Mouse (Mus musculus): Measurements from ENCODE around the gene Catsperg1.
"Not testable (repeated sequence)": the region's sequence is repeated elsewhere in the genome, so short reads cannot be mapped to it uniquely, and the experiment has no call there.

Catsperg1 gene

DNA sequence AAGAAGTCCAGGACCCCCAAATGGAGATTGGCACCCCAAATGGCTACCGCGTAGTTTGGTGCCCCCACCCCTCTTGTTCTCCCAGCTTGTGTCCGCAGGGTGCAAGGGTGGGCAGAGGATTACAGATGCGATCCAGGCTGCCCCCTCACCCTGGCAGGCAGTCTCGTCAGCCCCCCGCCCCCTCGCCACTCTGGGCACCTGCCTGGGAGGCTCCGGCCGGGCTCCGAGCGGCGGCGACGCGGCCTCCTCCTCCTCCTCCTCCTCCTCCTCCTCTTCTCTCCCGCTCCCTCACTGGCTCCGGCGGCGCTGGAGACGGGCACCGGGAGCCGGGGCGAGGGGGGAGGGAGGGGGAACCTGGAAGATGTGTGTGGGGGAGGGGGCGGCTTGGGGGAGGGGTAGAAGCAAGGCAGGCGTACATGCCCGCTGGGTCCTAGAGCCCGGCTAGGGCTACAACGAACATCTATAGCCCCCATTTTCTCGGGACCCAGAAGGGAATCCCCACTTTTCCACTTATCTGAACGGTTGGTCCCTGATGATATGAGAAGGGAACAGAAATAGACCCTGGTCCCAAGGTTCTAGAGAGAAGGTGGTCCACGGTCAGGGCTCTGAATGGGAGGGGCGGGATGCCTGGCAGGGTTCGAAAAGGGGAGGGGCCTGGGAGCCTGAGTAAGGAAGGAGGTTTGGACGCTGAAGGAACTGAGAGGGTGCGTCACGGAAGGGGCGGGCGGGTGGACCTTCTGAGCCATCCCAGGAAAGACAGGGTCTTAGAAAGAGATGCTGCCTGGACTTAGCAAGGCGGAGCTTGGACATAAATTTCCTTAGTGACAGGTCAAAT is 44.4 kb downstream of the Catsperg1 start:
- DNase-seq = peak; percentile 77 to 78

DNA sequence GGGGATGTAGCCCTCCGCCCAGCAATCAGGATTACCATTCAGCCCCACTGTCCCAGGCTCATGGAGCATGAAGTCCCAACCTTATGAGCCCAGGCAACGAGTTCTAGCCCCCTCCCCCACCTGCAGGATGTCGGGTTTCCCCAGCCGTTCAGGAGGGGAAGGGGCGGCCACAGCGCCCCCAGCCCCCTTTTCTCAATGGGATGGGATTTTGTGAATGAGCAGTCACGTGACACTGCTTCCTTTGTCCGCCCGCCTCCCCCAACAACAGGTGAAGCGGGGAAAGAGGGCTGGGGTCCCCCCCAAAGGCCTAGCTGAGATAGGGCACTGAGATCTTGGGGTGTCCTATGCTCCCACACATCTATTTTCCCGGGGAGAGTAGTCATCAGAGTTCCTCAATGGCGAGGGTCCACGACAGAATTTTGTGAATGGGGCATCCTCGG is 45.0 kb downstream of the Catsperg1 start:
- DNase-seq = no peak

- no peak for DNase-seq
Observed at GRCm38 (mm10) chr7:29168121-29168695, 45.6 kb downstream of the Catsperg1 start.

- DNase-seq = no peak
Observed at GRCm38 (mm10) chr7:29167656-29168055, 46.2 kb downstream of the Catsperg1 start.

DNA sequence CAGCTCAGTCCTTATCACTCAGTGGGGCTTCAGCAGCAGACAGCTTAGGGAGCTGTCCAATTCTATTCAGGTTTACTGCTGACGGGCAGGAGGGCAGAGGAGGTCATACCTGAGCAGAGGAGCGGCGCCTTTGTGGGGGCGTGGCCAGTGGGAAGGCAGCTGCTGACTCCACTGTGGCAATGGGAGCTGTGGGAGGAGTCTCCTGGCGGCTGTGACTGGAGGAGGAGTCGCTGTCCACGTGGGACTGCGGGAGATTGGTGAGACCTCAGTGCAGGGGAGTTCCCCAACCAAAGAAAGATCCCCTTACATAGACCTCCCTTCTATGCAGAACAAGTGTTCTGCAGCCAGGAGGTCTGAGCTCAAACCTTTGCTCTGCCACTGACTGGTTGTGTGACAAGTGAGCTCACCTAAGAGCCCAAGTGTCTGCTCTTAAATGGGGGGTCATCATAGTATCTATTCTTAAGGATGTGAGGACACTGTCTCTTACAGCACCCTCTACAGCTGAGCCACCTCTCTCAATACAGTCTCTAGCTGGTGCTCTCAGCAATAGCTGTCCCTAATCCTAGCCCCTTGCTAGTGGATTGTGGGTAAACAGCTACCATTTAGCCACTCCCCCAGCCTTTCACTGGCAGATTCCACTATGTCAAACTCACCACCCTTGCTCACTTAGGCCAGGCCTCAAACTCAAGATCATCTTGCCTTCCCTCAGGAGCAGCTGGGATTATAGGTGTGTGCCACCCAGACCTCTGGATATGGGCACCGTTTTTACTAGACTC is 50.9 kb downstream of the Catsperg1 start:
- DNase-seq = peak; percentile 85 to 91

DNA sequence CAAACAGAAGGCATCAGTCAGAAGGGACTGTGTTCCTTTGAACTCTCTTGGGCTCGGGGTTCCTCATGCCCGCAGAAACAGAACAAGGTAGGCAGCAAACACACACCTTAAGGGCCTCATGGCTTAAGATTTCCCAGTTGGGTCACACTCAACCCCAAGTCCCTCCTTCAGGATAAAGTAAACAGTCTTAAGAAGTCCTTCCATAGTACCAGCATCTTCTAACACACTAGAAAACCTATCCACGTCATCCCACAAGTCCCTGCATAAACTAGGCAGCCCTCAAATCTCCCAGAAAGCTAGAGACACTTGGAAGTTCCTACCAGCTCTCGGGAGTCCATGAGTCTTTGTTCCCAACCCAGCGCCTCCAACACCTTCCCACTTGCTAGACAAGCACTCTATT is 51.5 kb downstream of the Catsperg1 start:
- DNase-seq = peak in 1 of 2 experiments; percentile 41

DNA sequence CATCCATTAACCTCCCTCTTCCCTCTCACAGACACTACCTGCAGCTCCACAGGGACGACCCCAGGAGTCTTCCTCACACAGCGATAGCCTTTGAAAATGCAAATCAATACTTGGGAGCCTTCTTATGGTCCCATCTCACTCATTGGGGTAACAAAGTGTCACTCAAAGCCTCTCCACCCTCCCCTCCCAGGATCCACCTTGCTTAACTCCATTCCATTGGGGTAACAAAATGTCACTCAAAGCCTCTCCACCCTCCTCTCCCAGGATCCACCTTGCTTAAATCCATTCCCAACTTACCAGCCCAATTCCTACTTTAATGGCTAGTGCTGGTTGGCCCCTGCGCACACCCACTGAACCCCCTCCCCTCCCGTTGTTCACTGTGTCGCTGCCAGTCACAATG is 55.6 kb downstream of the Catsperg1 start:
- no peak for DNase-seq

DNA sequence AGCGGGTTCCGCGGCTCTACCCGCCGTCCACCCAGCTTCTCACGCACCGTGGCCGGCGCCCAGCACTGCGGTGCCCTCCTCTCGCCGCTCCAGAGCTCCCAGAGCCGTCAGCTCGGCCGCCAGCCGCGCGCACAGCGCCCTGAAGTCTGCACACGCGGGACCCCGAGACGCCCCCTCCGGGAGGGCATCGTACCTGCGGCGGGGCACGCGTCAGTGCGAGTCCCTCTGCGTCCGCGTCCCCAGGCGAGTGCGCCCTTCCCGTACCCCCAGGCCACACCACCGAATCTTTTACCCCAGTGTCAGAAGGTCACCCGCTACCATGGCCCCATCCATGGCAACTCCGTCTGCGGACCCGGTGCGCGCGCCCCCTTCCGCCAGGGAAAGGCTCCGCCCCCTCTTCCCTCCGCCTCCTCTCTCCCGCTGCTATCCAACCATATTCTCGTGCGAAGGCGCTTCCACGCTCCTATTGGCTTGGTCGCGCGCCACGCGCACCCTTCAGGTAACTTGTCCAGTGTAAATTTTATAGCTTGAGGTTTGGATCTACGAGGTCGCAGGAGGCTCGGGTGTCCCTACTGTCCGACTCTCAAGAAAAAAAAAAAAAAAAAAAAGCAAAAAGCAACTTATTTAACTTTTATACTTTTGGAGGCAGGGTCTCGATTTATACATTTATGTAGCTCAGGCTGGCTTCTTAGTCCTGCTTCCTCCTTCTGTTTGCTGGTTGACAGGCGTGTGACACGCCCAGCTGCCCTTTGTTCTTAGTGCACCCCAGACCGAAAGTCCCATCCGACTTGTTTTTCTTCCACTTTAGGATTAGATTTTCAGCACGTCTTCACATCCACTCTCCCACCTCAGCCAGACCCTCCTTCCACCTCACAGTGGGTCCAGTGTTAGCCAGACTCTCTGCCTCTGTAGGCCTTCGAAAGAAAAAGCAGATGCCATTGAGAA is 57.7 kb downstream of the Catsperg1 start, which contains the start of gene Fam98c:
TSS of gene Fam98c (minus strand) at position 397 of the 945 bp plus-strand sequence.
- DNase-seq = peak; percentile 90 to 91

DNA sequence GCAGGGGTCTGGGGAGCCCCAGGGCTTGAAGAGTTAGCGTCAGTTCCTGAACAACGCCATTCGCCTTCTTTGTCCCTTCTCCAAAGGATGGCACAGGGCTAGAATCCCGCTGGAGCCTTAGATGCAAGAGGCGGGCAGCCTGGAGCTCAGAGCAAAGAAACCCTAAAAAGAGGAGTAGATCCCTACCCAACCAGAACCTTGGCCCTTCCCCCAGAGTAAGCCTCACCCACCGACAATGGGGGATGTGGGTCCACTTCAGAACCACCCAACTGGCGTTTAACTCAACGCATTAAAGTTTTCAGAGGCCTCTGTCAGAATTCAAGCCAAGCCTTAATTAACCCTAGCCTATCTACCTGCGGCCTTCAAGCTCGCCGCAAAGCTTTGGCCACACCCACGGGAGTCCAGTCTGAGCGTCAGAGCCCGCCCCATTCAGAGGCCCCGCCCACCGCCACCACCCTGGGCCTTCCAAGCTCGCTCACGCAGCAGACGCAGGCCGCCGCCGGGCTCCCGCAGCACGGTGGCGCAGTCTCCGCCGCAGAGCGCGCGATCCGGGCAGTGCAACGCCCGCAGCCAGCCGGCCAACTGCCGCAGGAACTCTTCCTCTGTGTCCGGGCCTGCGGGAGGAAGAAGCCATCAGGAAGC is 58.5 kb downstream of the Catsperg1 start:
- DNase-seq = peak; percentile 89 to 92

DNA sequence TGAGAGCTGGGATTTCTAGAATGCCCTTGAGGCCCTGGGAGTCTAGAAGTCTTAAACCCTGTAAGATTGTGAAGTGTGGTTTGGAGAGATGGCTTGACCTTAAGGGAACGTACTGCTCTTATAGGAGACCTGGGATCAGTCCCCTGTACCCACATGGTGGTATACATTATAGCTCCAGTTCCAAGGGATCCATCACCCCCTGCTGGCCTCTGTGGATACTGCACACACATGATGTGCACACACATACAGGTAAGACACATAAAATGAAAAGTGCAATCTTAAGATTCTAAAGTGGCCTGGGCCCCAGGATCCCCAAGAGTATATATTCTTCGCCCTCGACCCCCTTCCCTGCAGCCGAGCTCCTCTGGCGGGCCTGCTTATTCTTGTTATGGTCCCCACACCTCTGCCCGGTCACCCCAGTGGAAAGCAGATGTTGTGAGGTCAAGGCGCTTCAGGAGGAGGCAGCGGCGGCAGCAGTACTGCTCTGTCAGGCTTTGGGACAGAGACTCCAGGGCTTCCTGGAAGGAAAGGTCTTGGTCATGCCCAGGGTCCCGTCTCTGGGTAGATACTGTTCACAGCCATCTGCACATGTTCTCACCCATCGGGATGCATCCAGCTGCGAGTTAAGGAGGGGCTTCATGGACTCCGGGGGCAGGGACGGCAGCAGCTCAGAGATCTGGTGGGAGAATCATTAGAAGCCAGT is 59.7 kb downstream of the Catsperg1 start:
- no peak for DNase-seq

- no peak for DNase-seq
Observed at GRCm38 (mm10) chr7:29151486-29151885, 62.3 kb downstream of the Catsperg1 start.

- no peak for DNase-seq
Observed at GRCm38 (mm10) chr7:29148771-29149170, 65.1 kb downstream of the Catsperg1 start.

DNA sequence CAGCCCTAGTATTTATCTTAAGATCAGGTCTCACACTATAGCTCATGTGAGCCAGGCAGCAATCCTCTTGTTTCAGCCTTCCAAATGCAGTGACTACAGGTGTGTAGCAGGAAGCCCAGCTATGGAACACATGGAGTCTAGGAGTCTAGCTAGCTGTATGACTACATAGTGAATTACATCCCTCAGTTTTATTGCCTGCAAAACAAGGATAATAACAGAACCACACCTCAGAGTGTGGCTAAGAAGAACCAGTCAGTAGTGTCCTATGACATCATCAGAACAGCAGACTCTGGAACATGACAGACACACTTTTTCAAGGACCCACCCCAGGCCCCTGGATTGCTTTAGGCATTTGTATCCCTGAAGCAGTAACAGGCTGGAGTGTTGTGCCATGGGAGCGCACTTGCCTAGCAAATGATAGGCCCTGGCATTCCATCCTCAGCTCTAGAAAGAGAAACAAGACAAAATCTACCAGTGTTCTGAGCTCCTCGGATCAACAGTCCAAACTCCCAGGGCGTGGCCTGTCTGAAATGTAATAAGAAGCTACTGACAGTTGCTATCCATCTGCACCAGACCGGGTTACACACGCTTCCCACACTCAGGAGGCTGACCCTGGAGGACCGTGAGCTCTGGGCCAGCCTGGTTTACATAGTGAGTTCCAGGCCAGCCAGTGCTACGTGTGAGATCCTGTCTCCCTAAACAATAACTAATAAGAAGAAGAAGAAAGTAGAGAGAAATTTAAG is 67.0 kb downstream of the Catsperg1 start:
- no peak for DNase-seq

- peak in 1 of 2 experiments; percentile 50 for DNase-seq
Observed at GRCm38 (mm10) chr7:29144006-29144405, 69.8 kb downstream of the Catsperg1 start.

DNA sequence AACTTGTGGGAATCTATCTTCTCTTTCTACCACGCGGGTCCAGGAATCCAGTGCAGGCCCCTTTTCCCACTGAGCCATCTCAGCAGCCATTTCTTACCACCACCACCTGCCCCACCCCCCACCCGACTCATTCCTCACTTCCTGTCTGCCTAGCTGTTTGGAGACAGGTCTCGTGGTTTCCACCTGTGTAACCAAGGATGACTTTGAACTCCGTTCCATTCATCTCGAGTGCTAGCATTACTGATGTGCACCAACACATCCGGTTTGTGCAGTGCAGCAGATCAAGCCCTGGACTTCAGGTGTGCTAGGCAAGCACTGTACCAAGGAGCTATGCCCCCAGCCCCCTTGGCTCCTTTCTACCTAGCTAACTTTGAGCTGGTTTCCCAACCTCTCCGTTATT is 72.4 kb downstream of the Catsperg1 start:
- DNase-seq = no peak

- not testable (repeated sequence) for DNase-seq
Observed at GRCm38 (mm10) chr7:29139237-29139636, 74.6 kb downstream of the Catsperg1 start.

GRCm38 (mm10) chr7:29137429-29137828 is 76.4 kb downstream of the Catsperg1 start:
- DNase-seq = no peak

- peak; percentile 33 to 49 for DNase-seq
Observed at GRCm38 (mm10) chr7:29134693-29135386, 79.0 kb downstream of the Catsperg1 start, which contains the start of gene Rasgrp4. TSS of gene Rasgrp4 (plus strand) at chr7:29134851.

DNA sequence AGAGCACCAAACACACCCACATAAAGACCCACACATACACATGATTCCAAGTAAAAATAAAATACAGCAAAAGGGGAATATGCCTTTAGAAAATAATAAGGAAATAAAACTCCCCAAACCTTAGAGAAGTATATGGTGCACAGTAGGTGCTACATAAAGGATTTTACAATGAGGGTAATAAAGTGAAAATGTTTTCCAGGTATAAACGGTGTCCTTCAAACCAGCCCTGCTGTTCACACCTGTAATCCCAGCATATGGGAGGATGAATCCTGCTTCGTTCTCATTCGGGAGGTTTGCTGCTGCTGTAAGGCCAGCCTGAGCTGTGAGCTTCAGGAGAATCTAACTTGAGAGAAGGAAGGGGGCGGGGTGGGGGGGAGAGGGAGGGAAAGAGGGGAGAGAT is 79.6 kb downstream of the Catsperg1 start:
- no peak for DNase-seq

Data from lung, adult 18-20 months (tissue).